Mouse (Mus musculus) left cerebral cortex, adult 18-20 months (tissue): ENCODE data around the gene Bax. TPM values are rescaled to one million over a fixed set of nuclear protein-coding genes. Genes with fewer than 3 reads are reported as not detected.

ENCODE experiments used
- DNase-seq, 2 experiments: peaks; one replicate each; pipeline ENCODE4 v3.0.0; 2021 to 2022; ENCODE audit warnings: low spot score in 2 of 2, mixed read lengths in 1 of 2
- microRNA-seq, 2 experiments: library from miRNA; unstranded; fragments of <30 nt; microRNA quantifications; one replicate each; pipeline ENCODE4 v1.2.0; 2021
- total RNA-seq, 2 experiments: library from RNA; stranded (reverse); gene quantifications; 2 replicates each; pipeline ENCODE4 v1.2.3; 2021

Bax gene
- total RNA-seq, 2 experiments from 2014 or later, result 55.2 to 59.3 TPM

DNA sequence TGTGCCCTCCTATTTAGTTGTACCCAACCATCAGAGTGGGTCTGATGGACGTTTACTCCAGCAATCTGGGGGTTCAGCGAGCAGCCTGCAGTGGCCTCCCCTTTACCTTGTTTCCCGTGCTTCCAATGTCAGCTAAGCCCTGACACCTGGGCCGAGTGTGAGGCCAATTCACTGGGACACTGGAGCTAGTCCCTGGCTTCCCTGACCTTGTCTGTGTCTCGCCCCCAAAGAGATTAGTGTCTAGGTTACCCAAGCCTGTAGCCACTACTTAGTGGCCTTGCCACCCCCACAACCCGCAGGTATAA lies 46.1 kb downstream of the Bax start, which contains the start of gene Lhb:
TSS of gene Lhb (plus strand) at position 206 of the 305 bp plus-strand sequence.
- DNase-seq, result no peak

DNA sequence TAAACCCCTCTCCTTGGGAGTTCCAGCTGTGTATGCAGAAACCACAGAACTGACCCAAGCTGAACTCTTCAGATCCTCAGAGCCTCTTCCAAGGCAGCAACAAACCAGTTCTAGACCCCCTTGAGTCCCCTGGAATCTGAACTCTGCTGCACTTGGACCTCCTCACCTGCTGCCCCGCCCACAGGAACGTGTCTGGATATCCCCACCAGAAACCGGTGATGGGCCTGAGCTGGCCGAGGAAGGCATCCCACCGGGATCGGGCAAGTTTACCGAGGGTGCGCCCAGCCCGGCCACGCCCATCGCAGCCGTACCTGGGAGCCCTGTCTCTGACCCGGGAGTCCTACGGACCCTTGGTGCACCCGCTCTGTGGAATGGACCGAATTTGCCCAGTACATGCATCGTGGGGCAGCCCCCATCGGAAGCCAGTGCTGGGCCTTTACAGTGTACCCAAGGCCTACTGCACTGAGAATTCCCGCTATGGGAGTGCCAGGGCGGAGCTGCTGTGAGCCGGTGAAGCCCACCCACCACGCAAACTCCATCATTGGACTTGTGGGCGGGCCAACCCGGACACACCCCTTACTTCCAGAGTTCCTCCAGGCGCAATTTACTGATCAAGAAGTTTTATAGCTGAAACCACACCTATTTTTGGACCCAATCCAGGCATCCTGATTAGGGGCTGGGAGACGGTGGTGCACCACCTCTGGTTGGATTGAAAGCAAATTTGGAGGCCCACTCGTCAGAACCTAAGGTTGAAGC lies 46.7 kb downstream of the Bax start:
- DNase-seq, result no peak

DNA sequence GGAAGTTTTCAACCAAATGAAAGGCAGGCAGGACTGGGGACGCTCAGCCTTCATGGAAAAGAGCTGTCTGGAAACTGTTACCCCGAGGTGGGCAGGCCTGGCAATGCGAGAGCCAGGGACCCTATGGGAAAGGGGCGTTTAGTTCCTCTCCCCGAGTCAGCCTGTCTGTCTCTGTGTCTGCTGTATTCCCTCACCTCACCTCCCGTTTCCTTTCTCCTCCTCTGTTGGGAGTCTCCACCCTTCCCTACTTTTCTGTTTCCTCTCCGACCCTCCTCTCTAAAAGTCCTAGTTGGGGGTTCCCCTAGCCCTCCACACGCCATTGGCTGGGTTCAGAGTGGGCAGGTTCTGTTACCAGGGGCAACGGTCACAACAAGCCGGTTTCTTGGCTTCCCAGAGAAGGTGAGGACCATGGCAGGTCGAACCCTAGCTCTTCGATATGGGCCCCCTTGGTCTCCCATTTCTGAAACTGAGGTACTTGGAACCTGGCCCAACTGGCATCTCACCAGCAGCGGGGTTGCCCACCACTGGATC lies 48.7 kb downstream of the Bax start:
- DNase-seq, result no peak

DNA sequence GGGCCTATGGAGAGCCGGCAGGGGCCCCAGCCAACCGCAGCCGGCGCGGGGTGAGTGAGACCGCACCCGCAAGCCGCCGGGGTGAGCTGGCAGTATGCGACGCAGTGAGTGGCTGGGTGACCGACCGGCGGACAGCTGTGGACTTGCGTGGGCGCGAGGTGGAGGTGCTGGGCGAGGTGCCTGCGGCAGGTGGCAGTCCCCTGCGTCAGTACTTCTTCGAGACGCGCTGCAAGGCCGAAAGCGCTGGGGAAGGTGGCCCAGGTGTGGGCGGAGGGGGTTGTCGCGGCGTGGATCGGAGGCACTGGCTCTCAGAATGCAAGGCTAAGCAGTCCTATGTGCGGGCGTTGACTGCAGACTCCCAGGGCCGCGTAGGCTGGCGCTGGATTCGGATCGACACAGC lies 51.1 kb downstream of the Bax start:
- peak; percentile 38 to 67 for DNase-seq

- DNase-seq, result no peak
Measured at GRCm38 (mm10) chr7:45414740-45415224, 51.9 kb downstream of the Bax start.

GRCm38 (mm10) chr7:45413864-45414739 lies 52.6 kb downstream of the Bax start:
- no peak for DNase-seq

DNA sequence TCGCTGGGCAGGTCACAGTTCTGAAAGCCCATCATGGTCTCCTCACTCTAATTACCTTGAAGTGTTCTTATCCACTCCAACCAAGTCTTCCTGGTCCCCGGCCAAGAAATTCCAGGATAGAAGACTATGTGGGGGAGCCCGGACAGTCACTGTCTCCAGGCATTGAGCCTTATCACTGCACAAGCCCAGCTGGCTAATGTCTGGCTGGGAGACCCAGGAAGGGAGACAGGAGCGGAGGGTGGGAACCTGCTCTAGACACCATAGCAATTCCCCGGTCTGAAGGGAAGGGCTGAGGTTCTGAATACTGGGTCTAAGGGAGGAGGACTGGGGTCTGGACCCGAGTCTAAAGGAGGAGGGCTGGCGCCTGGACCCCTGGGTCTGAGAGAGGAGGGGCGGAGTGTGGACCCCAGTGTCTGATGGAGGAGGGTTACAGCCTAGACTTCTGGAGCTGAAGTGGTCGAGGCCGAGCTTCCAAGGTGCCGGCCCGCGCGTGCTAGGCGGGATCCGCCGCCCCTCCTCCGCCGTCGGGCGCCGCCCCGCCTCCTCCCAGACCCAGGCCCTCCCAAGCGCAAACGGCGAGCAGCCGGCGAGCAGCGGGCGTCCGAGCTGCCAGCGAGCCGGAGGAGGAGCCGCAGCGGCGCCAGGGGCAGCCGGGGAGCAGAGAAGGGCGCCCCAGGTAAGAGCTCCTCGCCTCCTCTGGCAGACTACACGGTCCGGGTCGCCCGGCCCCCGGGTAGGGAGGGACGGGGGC lies 53.4 kb downstream of the Bax start, which contains the start of gene Ntf5:
TSS of gene Ntf5 (plus strand) at position 583 of the 751 bp plus-strand sequence.
- no peak for DNase-seq

GRCm38 (mm10) chr7:45412421-45412820 lies 54.3 kb downstream of the Bax start:
- no peak for DNase-seq

Small RNA genes lying within 50 kb of the gene (microRNA-seq; reads per million reads assigned to microRNA genes)
- 0 to 0.21 reads per million in 2 experiments for gene Gm22133

Other genes with a start within 250 kb of the Bax start
- 1 to 10 TPM; 4.8 to 5.3 TPM for gene Cd37, start 227.8 kb downstream of the Bax start, total RNA-seq
- 1 to 10 TPM; 1.7 to 1.9 TPM for gene Slc6a16, start 225.8 kb downstream of the Bax start, total RNA-seq
- not detected for gene Slc6a21, start 189.4 kb downstream of the Bax start, total RNA-seq
- 10 to 100 TPM; 19.0 to 26.5 TPM for gene Trpm4, start 133.1 kb downstream of the Bax start, total RNA-seq
- under 1 TPM; 0.19 to 0.30 TPM for gene Hrc, start 131.6 kb downstream of the Bax start, total RNA-seq
- gene Ppfia3, start 99.9 kb downstream of the Bax start, total RNA-seq, result 100 to 1,000 TPM; 154 to 170 TPM
- gene Lin7b, start 96.3 kb downstream of the Bax start, total RNA-seq, result 100 to 1,000 TPM; 133 to 165 TPM
- gene Snrnp70, start 71.2 kb downstream of the Bax start, total RNA-seq, result 100 to 1,000 TPM; 372 to 395 TPM
- not detected for gene Kcna7, start 61.2 kb downstream of the Bax start, total RNA-seq
- under 1 TPM in 1 of 2 experiments, not detected in 1; 0.19 TPM for gene Ntf5, start 53.2 kb downstream of the Bax start, total RNA-seq
- not detected for gene Lhb, start 46.1 kb downstream of the Bax start, total RNA-seq
- gene Gys1, start 32.1 kb downstream of the Bax start, total RNA-seq, result 10 to 100 TPM; 15.1 to 18.1 TPM
- gene Ruvbl2, start 28.8 kb downstream of the Bax start, total RNA-seq, result 10 to 100 TPM; 32.4 to 34.5 TPM
- 100 to 1,000 TPM; 218 to 238 TPM for gene Ftl1, start 7.0 kb downstream of the Bax start, total RNA-seq
- under 1 TPM in 1 of 2 experiments, not detected in 1; 0.21 TPM for gene Tulp2, start 15.0 kb upstream of the Bax start, total RNA-seq
- gene Gm45808, start 19.9 kb upstream of the Bax start, total RNA-seq, result 1 to 10 TPM; 2.5 to 3.8 TPM
- gene Dhdh, start 21.9 kb upstream of the Bax start, total RNA-seq, result 1 to 10 TPM; 3.9 to 4.7 TPM
- gene Nucb1, start 43.5 kb upstream of the Bax start, total RNA-seq, result 100 to 1,000 TPM; 111 to 112 TPM
- 10 to 100 TPM; 23.1 to 25.9 TPM for gene Ppp1r15a, start 59.4 kb upstream of the Bax start, total RNA-seq
- gene Plekha4, start 59.4 kb upstream of the Bax start, total RNA-seq, result 1 to 10 TPM; 6.1 to 8.2 TPM
- under 1 TPM; 0.37 to 0.56 TPM for gene Hsd17b14, start 88.0 kb upstream of the Bax start, total RNA-seq
- 10 to 100 TPM; 25.3 to 26.9 TPM for gene Bcat2, start 103.3 kb upstream of the Bax start, total RNA-seq
- gene Fgf21, start 148.6 kb upstream of the Bax start, total RNA-seq, result not detected
- not detected for gene Fut1, start 150.4 kb upstream of the Bax start, total RNA-seq
- gene Izumo1, start 154.9 kb upstream of the Bax start, total RNA-seq, result under 1 TPM in 1 of 2 experiments, not detected in 1; 0.21 TPM
- 1 to 10 TPM; 6.4 to 7.9 TPM for gene Rasip1, start 160.6 kb upstream of the Bax start, total RNA-seq
- gene Mamstr, start 173.1 kb upstream of the Bax start, total RNA-seq, result 1 to 10 TPM; 2.0 to 2.6 TPM
- gene Fut2, start 199.5 kb upstream of the Bax start, total RNA-seq, result under 1 TPM; 0.12 to 0.26 TPM
- gene Ntn5, start 217.1 kb upstream of the Bax start, total RNA-seq, result 10 to 100 TPM; 11.1 to 13.3 TPM
- 1 to 10 TPM; 1.2 to 1.7 TPM for gene Sec1, start 227.5 kb upstream of the Bax start, total RNA-seq
- 100 to 1,000 TPM; 215 to 220 TPM for gene Car11, start 232.9 kb upstream of the Bax start, total RNA-seq
- 10 to 100 TPM; 63.1 to 84.6 TPM for gene Dbp, start 238.2 kb upstream of the Bax start, total RNA-seq
- 100 to 1,000 TPM; 331 to 369 TPM for gene Rpl18, start 248.6 kb upstream of the Bax start, total RNA-seq